Mouse (Mus musculus): Measurements from ENCODE around the gene Trpm8. TPM values are rescaled to one million over a fixed set of nuclear protein-coding genes. Genes with fewer than 3 reads are reported as not detected.

Gene Trpm8
- total and polyA plus RNA-seq, 2 experiments from 2014 or later = not detected

DNA sequence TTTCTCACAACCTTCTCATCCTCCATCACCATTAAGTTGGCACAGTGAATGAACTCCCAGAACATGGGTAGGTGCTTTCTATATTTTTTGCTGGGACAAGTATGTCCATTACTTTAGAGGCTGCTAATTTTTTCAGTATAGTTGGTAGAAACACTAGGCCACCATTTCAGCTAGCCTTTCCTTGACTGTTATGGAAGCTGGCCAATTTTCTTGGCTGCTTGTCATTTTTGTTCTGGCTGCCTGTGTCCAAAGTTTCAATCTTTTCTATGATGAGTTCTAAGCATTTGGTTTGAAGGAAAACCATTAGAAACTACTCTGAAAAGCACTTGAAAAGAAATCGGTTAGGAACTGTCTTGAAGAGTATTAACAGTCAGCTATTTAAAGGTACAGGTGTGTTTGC, 101.0 kb downstream of the Trpm8 start:
- Histone ChIP-seq H3K27me3 (ENCODE audit: control insufficient read depth, insufficient read depth, low read length) (no peaks in the 10 kb centered on the region), H3K27ac (ENCODE audit: low read depth) (no peak overlapping the region), H3K4me1 (ENCODE audit: control insufficient read depth, insufficient read depth) (no peaks in the 10 kb centered on the region), H3K9me3 (replicated peaks; ENCODE audit: control insufficient read depth, low read length) (no peaks in the 10 kb centered on the region; the same call in 1 of the 2 replicates), H3K4me2 (ENCODE audit: low read depth, low read length) (no peak overlapping the region), H3K4me3 (ENCODE audit: low read depth, low read length) (no peak overlapping the region), H3K9ac (replicated peaks; ENCODE audit: low read depth, low read length) (no peak overlapping the region), H3K36me3 (replicated peaks; ENCODE audit: control insufficient read depth, insufficient read depth, low read length) (no peaks in the 10 kb centered on the region)
- DNase-seq (ENCODE audit: low spot score) (no peak), ATAC-seq (ENCODE audit: insufficient read depth, low read depth) (no peak)
- TF ChIP-seq EP300 (IDR thresholded peaks at IDR 0.05; ENCODE audit: low read depth) = no peak
- no peak for TF ChIP-seq CTCF (IDR thresholded peaks at IDR 0.05; ENCODE audit: low read depth)
- 77% methylated on average over 1 of the region's 1 CpGs for WGBS

DNA sequence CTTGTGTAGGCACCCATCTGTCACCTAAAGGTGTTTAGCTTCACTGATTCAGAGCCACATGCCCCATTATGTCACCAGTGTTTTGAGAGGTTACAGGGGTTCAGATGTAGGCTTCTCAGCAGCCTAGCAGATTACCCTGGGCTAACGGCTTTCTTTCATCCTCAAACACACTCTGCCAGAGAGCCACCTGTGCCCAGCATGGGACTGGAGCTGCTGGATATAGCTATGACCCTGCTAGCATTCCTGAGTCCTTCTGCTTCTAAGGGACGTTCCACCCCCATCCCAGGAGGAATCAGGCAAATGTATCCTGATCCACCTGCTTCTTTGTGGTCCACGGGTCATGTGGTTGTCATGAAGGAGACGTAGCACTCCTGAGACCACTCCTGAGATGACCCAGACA, 114.2 kb downstream of the Trpm8 start:
- no peak overlapping the region for H3K9ac ChIP-seq (replicated peaks; ENCODE audit: low read depth, low read length)
- H3K4me2 ChIP-seq (ENCODE audit: low read depth, low read length) = no peak overlapping the region
- TF ChIP-seq EP300 (IDR thresholded peaks at IDR 0.05; ENCODE audit: low read depth) (no peak), CTCF (IDR thresholded peaks at IDR 0.05; ENCODE audit: low read depth) (no peak)
- ATAC-seq (ENCODE audit: insufficient read depth, low read depth) = no peak
- no peaks in the 10 kb centered on the region for H3K4me1 ChIP-seq (ENCODE audit: control insufficient read depth, insufficient read depth)
- no peak for DNase-seq (ENCODE audit: low spot score)
- no peaks in the 10 kb centered on the region for H3K36me3 ChIP-seq (replicated peaks; ENCODE audit: control insufficient read depth, insufficient read depth, low read length)
- H3K27me3 ChIP-seq (ENCODE audit: control insufficient read depth, insufficient read depth, low read length) = no peaks in the 10 kb centered on the region
- no peak overlapping the region for H3K4me3 ChIP-seq (ENCODE audit: low read depth, low read length)
- WGBS = 61% methylated on average over 4 of the region's 4 CpGs
- H3K9me3 ChIP-seq (replicated peaks; ENCODE audit: control insufficient read depth, low read length) = no peaks in the 10 kb centered on the region
- no peak overlapping the region for H3K27ac ChIP-seq (ENCODE audit: low read depth)

DNA sequence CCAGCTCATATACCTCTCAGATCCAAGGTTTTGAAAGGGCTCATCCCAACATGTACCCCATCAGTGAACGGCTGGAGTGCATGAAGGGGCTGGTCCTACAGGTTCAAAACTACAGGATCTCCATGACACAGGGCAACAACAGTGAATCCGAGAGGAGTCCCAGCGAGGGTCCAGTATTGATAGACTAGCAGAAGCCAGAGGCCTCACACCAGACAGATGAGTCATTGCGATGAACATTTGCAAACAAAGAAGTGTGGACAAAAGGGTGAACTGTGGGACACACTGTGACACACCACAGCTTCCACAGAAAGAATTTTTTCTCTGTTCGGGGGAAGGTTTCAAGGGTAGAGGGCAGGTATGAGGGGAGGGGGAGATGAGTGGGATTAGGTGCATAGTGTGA, 115.9 kb downstream of the Trpm8 start:
- DNase-seq (ENCODE audit: low spot score) (no peak), ATAC-seq (ENCODE audit: insufficient read depth, low read depth) (no peak)
- Histone ChIP-seq H3K4me2 (ENCODE audit: low read depth, low read length) (no peak overlapping the region), H3K36me3 (replicated peaks; ENCODE audit: control insufficient read depth, insufficient read depth, low read length) (no peaks in the 10 kb centered on the region), H3K27me3 (ENCODE audit: control insufficient read depth, insufficient read depth, low read length) (no peaks in the 10 kb centered on the region), H3K4me3 (ENCODE audit: low read depth, low read length) (no peak overlapping the region), H3K9ac (replicated peaks; ENCODE audit: low read depth, low read length) (no peak overlapping the region), H3K9me3 (replicated peaks; ENCODE audit: control insufficient read depth, low read length) (no peaks in the 10 kb centered on the region), H3K4me1 (ENCODE audit: control insufficient read depth, insufficient read depth) (no peaks in the 10 kb centered on the region), H3K27ac (ENCODE audit: low read depth) (no peak overlapping the region)
- 77% methylated on average over 5 of the region's 5 CpGs for WGBS
- TF ChIP-seq EP300 (IDR thresholded peaks at IDR 0.05; ENCODE audit: low read depth) = no peak
- TF ChIP-seq CTCF (IDR thresholded peaks at IDR 0.05; ENCODE audit: low read depth) = no peak

DNA sequence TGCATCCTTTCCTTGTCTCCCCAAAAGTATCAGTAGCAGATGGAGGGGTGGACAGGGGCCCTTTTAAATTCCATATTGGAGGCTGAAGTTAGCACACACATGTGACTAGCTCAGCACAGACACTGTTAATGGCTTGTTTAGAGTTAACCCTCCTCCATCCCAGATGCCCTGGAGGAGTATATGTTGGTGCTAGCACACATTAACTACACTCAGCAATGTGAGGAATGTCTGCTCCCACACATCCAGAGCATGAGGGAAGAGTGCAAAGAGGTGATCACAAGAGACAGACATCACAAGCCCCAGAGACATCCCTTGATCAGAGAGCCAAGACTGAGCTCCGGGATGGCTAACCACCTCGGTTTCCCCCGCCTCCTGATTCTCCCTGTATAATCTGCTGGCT, 125.9 kb downstream of the Trpm8 start:
- ATAC-seq (ENCODE audit: insufficient read depth, low read depth) = no peak

DNA sequence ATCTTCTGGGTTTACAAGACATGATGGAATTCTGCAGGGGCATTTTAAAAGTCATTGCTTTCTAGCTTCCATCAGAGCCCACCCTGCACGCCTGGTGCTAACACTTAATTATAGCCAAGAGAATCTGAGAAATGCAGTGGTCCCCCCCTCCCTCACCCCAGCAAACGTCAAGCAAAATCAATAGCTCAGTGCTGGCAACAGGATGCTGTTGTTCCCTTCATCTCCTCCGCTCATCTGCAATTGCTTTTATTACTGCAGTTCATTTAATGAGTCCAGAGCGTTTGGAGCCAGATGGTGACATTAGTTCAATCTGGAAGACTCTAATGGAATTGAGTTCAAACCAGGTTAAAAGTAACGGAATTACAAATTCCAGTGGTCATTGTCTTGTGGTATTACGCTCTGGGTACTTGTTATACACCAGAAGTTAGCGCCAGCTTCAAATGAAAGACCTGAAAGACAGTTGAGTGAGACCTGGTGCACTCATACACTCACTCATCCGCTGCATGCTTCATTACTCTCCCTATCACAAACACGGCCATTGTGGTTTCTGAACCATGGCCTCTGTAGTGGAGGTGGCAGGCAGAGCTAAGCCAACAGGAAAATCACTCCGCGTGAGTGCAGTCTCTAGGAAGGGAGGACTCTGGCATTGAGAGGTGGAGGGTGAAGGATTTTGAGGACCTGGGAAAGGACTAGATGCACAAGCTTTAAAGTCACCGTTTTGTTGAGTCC, 128.8 kb downstream of the Trpm8 start:
- Histone ChIP-seq H3K9me3 (replicated peaks; ENCODE audit: control insufficient read depth, low read length) (no peaks in the 10 kb centered on the region), H3K27me3 (ENCODE audit: control insufficient read depth, insufficient read depth, low read length) (no peaks in the 10 kb centered on the region), H3K27ac (ENCODE audit: low read depth) (no peak overlapping the region), H3K36me3 (replicated peaks; ENCODE audit: control insufficient read depth, insufficient read depth, low read length) (no peaks in the 10 kb centered on the region), H3K4me1 (ENCODE audit: control insufficient read depth, insufficient read depth) (no peaks in the 10 kb centered on the region), H3K9ac (replicated peaks; ENCODE audit: low read depth, low read length) (no peak overlapping the region), H3K4me3 (ENCODE audit: low read depth, low read length) (no peak overlapping the region), H3K4me2 (ENCODE audit: low read depth, low read length) (no peak overlapping the region)
- DNase-seq (ENCODE audit: low spot score) (no peak), ATAC-seq (ENCODE audit: insufficient read depth, low read depth) (no peak)
- TF ChIP-seq CTCF (IDR thresholded peaks at IDR 0.05; ENCODE audit: low read depth) (no peak), EP300 (IDR thresholded peaks at IDR 0.05; ENCODE audit: low read depth) (no peak)
- WGBS = 68% methylated on average over 12 of the region's 12 CpGs

More for the DNA sequence above, 125.9 kb downstream of the Trpm8 start:
- H3K27ac ChIP-seq (ENCODE audit: low read depth) = no peak overlapping the region
- no peaks in the 10 kb centered on the region for H3K36me3 ChIP-seq (replicated peaks; ENCODE audit: control insufficient read depth, insufficient read depth, low read length)
- H3K27me3 ChIP-seq (ENCODE audit: control insufficient read depth, insufficient read depth, low read length) = no peaks in the 10 kb centered on the region
- H3K9ac ChIP-seq (replicated peaks; ENCODE audit: low read depth, low read length) = no peak overlapping the region
- WGBS = 57% methylated on average over 3 of the region's 3 CpGs
- H3K4me1 ChIP-seq (ENCODE audit: control insufficient read depth, insufficient read depth) = no peaks in the 10 kb centered on the region
- no peak for DNase-seq (ENCODE audit: low spot score)
- no peak overlapping the region for H3K4me3 ChIP-seq (ENCODE audit: low read depth, low read length)
- TF ChIP-seq EP300 (IDR thresholded peaks at IDR 0.05; ENCODE audit: low read depth) = no peak
- TF ChIP-seq CTCF (IDR thresholded peaks at IDR 0.05; ENCODE audit: low read depth) = no peak
- H3K4me2 ChIP-seq (ENCODE audit: low read depth, low read length) = no peak overlapping the region
- no peaks in the 10 kb centered on the region for H3K9me3 ChIP-seq (replicated peaks; ENCODE audit: control insufficient read depth, low read length)

DNA sequence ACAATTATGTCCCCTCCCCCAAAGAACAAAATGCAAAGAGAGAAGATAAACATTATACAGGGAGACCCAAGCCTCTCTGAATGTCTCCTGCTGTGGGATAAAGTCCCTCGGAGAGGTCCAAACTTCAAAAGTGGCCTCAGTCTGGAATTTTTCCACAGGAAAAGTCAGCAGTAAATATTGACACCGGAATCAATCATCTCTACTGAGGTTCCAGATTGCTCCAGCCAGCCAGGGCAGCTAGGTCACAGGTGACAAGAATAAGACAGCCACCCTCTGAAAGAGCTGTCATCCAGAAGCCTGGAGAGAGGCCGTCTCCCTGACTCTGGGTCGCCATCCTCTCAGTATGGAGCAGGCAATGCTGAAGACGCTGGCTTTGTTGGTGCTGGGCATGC, 129.3 kb downstream of the Trpm8 start, which contains the start of gene Spp2:
Gene Spp2 (plus strand): TSS at position 155 of the 392 bp plus-strand sequence.
- ATAC-seq (ENCODE audit: insufficient read depth, low read depth) = no peak
- 69% methylated on average over 5 of the region's 5 CpGs for WGBS
- Histone ChIP-seq H3K4me2 (ENCODE audit: low read depth, low read length) (no peak within 1 kb of the TSS), H3K4me3 (ENCODE audit: low read depth, low read length) (no peak within 1 kb of the TSS), H3K36me3 (replicated peaks; ENCODE audit: control insufficient read depth, insufficient read depth, low read length) (no peaks in the 10 kb centered on the region), H3K9ac (replicated peaks; ENCODE audit: low read depth, low read length) (no peak within 1 kb of the TSS), H3K27me3 (ENCODE audit: control insufficient read depth, insufficient read depth, low read length) (no peaks in the 10 kb centered on the region), H3K4me1 (ENCODE audit: control insufficient read depth, insufficient read depth) (no peaks in the 10 kb centered on the region), H3K9me3 (replicated peaks; ENCODE audit: control insufficient read depth, low read length) (no peaks in the 10 kb centered on the region), H3K27ac (ENCODE audit: low read depth) (no peak within 1 kb of the TSS)
- no peak for DNase-seq (ENCODE audit: low spot score)
- no peak for TF ChIP-seq CTCF (IDR thresholded peaks at IDR 0.05; ENCODE audit: low read depth)
- no peak for TF ChIP-seq EP300 (IDR thresholded peaks at IDR 0.05; ENCODE audit: low read depth)

Measured in heart, postnatal 0 days (tissue).